Mouse (Mus musculus) MEL (cell line): ENCODE data around the gene Col8a2. TPM values are rescaled to one million over a fixed set of nuclear protein-coding genes. Genes with fewer than 3 reads are reported as not detected.

Experiments
- DNase-seq: peaks from one replicate; pipeline ENCODE4 v3.0.0; 2011; ENCODE audit warnings: low read depth, low spot score
- H3K27ac ChIP-seq: 2 replicates; pipeline ENCODE4 v1.5.1; 2012; ENCODE audit warnings: low read depth, mild to moderate bottlenecking, control low read depth, low read length, moderate library complexity; ENCODE audit not compliant: control insufficient read depth
- H3K27me3 ChIP-seq, 2 experiments: fragments of 150-350 bp in 1 of 2; sonication (generic) in 1 of 2; 2 replicates each; pipeline ENCODE4 v1.6.1; 2012; ENCODE audit warnings: low read length in 2 of 2, mild to moderate bottlenecking in 2 of 2, improper control_type of control experiment in 1 of 2, moderate library complexity in 1 of 2; ENCODE audit not compliant: insufficient read depth in 2 of 2, control insufficient read depth in 1 of 2
- H3K36me3 ChIP-seq, 2 experiments: 2 replicates each; pipeline ENCODE4 v1.6.1; 2012 to 2014; ENCODE audit warnings: low read length in 2 of 2, improper control_type of control experiment in 1 of 2, inconsistent platforms in 1 of 2, mild to moderate bottlenecking in 1 of 2; ENCODE audit not compliant: insufficient read depth in 2 of 2, control insufficient read depth in 1 of 2
- H3K4me1 ChIP-seq, 2 experiments: fragments of 150-350 bp in 1 of 2; sonication (generic) in 1 of 2; 2 replicates each; pipeline ENCODE4 v1.6.1; 2012; ENCODE audit warnings: low read length in 2 of 2, improper control_type of control experiment in 1 of 2, mild to moderate bottlenecking in 1 of 2; ENCODE audit not compliant: insufficient read depth in 2 of 2, control insufficient read depth in 1 of 2
- H3K4me3 ChIP-seq, 2 experiments: fragments of 150-350 bp in 1 of 2; sonication (generic) in 1 of 2; 2 replicates each; pipeline ENCODE4 v1.5.1; 2012; ENCODE audit warnings: low read depth in 2 of 2, low read length in 2 of 2, mild to moderate bottlenecking in 2 of 2, moderate library complexity in 2 of 2, control low read depth in 1 of 2, improper control_type of control experiment in 1 of 2; ENCODE audit not compliant: control insufficient read depth in 1 of 2, insufficient read depth in 1 of 2
- H3K79me2 ChIP-seq: 2 replicates; pipeline ENCODE4 v1.6.1; 2012; ENCODE audit warnings: mild to moderate bottlenecking, low read length, moderate library complexity; ENCODE audit not compliant: control insufficient read depth, poor library complexity, insufficient read depth
- H3K9ac ChIP-seq: 2 replicates; pipeline ENCODE4 v1.6.1; 2012; ENCODE audit warnings: low read depth, mild to moderate bottlenecking, control low read depth, low read length, moderate library complexity; ENCODE audit not compliant: control insufficient read depth, poor library complexity, severe bottlenecking
- H3K9me3 ChIP-seq: fragments of 150-350 bp; sonication (generic); replicated peaks from 2 replicates; pipeline ENCODE4 v1.6.1; 2012; ENCODE audit warnings: mild to moderate bottlenecking, low read length, improper control_type of control experiment, moderate library complexity; ENCODE audit not compliant: insufficient read depth
- CHD1 ChIP-seq: IDR thresholded peaks from 2 replicates; pipeline ENCODE4 v1.6.1; 2012; ENCODE audit warnings: low read depth, mild to moderate bottlenecking, inconsistent platforms, low read length, improper control_type of control experiment
- CTCF ChIP-seq, 3 experiments: IDR thresholded peaks in 2 of 3; conservative IDR thresholded peaks in 1 of 3; 2 replicates each; pipeline ENCODE4 v1.5.1; 2011 to 2012; ENCODE audit warnings: low read length in 3 of 3, low read depth in 2 of 3, mild to moderate bottlenecking in 2 of 3, improper control_type of control experiment in 1 of 3, inconsistent platforms in 1 of 3, mixed read lengths in 1 of 3, moderate library complexity in 1 of 3; ENCODE audit not compliant: control insufficient read depth in 1 of 3, insufficient read depth in 1 of 3, poor library complexity in 1 of 3, severe bottlenecking in 1 of 3
- E2F4 ChIP-seq: IDR thresholded peaks from 2 replicates; pipeline ENCODE4 v1.6.1; 2011; ENCODE audit warnings: low read depth, low read length, improper control_type of control experiment, borderline replicate concordance
- ELF1 ChIP-seq: IDR thresholded peaks from 2 replicates; pipeline ENCODE4 v1.6.1; 2014; ENCODE audit warnings: low read depth, mild to moderate bottlenecking, inconsistent platforms, low read length, improper control_type of control experiment, moderate library complexity
- EP300 ChIP-seq, 2 experiments: IDR thresholded peaks; 2 replicates each; pipeline ENCODE4 v1.6.1; 2011; ENCODE audit warnings: improper control_type of control experiment in 2 of 2, low read length in 2 of 2, low read depth in 1 of 2, mild to moderate bottlenecking in 1 of 2
- ETS1 ChIP-seq: IDR thresholded peaks from 2 replicates; pipeline ENCODE4 v1.6.1; 2012; ENCODE audit warnings: low read depth, mild to moderate bottlenecking, inconsistent platforms, low read length, improper control_type of control experiment, moderate library complexity
- GATA1 ChIP-seq: IDR thresholded peaks from 2 replicates; pipeline ENCODE4 v1.6.1; 2011; ENCODE audit warnings: low read depth, low read length, improper control_type of control experiment
- HCFC1 ChIP-seq: IDR thresholded peaks from 2 replicates; pipeline ENCODE4 v1.6.1; 2012; ENCODE audit warnings: low read depth, mild to moderate bottlenecking, inconsistent platforms, low read length, improper control_type of control experiment, moderate library complexity
- JUND ChIP-seq: IDR thresholded peaks from 2 replicates; pipeline ENCODE4 v1.6.1; 2011; ENCODE audit warnings: low read depth, mild to moderate bottlenecking, improper control_type of control experiment, low read length
- KAT2A ChIP-seq: conservative IDR thresholded peaks from 2 replicates; pipeline ENCODE4 v1.6.1; 2012; ENCODE audit warnings: low read depth, low read length, improper control_type of control experiment, inconsistent platforms
- MAFK ChIP-seq: IDR thresholded peaks from 2 replicates; pipeline ENCODE4 v1.6.1; 2011; ENCODE audit warnings: low read depth, mild to moderate bottlenecking, low read length, improper control_type of control experiment, borderline replicate concordance
- MAX ChIP-seq: IDR thresholded peaks from 2 replicates; pipeline ENCODE4 v1.6.1; 2011; ENCODE audit warnings: low read length, improper control_type of control experiment
- MAZ ChIP-seq: IDR thresholded peaks from 2 replicates; pipeline ENCODE4 v1.6.1; 2012; ENCODE audit warnings: low read depth, mild to moderate bottlenecking, inconsistent platforms, low read length, improper control_type of control experiment
- MEF2A ChIP-seq: IDR thresholded peaks from 2 replicates; pipeline ENCODE4 v1.6.1; 2014; ENCODE audit warnings: low read depth, mild to moderate bottlenecking, inconsistent platforms, low read length, improper control_type of control experiment; ENCODE audit not compliant: poor library complexity, insufficient replicate concordance, severe bottlenecking; ENCODE audit errors: extremely low read depth
- MXI1 ChIP-seq: IDR thresholded peaks from 2 replicates; pipeline ENCODE4 v1.6.1; 2011; ENCODE audit warnings: mild to moderate bottlenecking, low read depth, low read length, improper control_type of control experiment
- NELFE ChIP-seq: IDR thresholded peaks from 2 replicates; pipeline ENCODE4 v1.6.1; 2011; ENCODE audit warnings: low read depth, low read length, improper control_type of control experiment
- NRF1 ChIP-seq: IDR thresholded peaks from 2 replicates; pipeline ENCODE4 v1.6.1; 2014; ENCODE audit warnings: low read depth, mild to moderate bottlenecking, inconsistent platforms, low read length, improper control_type of control experiment, moderate library complexity; ENCODE audit not compliant: poor library complexity, insufficient read depth, severe bottlenecking
- POLR2AphosphoS2 ChIP-seq: IDR thresholded peaks from 2 replicates; pipeline ENCODE4 v1.6.1; 2011; ENCODE audit warnings: low read length, improper control_type of control experiment
- POLR2AphosphoS5 ChIP-seq: IDR thresholded peaks from 2 replicates; pipeline ENCODE4 v1.6.1; 2012; ENCODE audit warnings: low read depth, borderline replicate concordance, mild to moderate bottlenecking, inconsistent platforms, low read length, moderate library complexity, mixed read lengths
- RAD21 ChIP-seq: IDR thresholded peaks from 2 replicates; pipeline ENCODE4 v1.6.1; 2011; ENCODE audit warnings: mild to moderate bottlenecking, low read depth, low read length, improper control_type of control experiment
- TAL1 ChIP-seq: IDR thresholded peaks from 2 replicates; pipeline ENCODE4 v1.6.1; 2012; ENCODE audit warnings: mild to moderate bottlenecking, inconsistent platforms, low read length, moderate library complexity, mixed read lengths
- TBP ChIP-seq: IDR thresholded peaks from 2 replicates; pipeline ENCODE4 v1.8.0; 2011; ENCODE audit warnings: low read depth, low read length, improper control_type of control experiment
- UBTF ChIP-seq: IDR thresholded peaks from 2 replicates; pipeline ENCODE4 v1.6.1; 2012; ENCODE audit warnings: low read depth, mild to moderate bottlenecking, inconsistent platforms, low read length, improper control_type of control experiment, moderate library complexity, borderline replicate concordance; ENCODE audit not compliant: insufficient read depth
- USF1 ChIP-seq: IDR thresholded peaks from 2 replicates; pipeline ENCODE4 v1.6.1; 2014; ENCODE audit warnings: low read depth, mild to moderate bottlenecking, inconsistent platforms, low read length, improper control_type of control experiment, moderate library complexity
- USF2 ChIP-seq, 2 experiments: IDR thresholded peaks; 2 replicates each; pipeline ENCODE4 v1.6.1; 2011 to 2012; ENCODE audit warnings: improper control_type of control experiment in 2 of 2, low read length in 2 of 2, borderline replicate concordance in 1 of 2, inconsistent platforms in 1 of 2, low read depth in 1 of 2, mild to moderate bottlenecking in 1 of 2; ENCODE audit not compliant: insufficient read depth in 1 of 2
- ZC3H11A ChIP-seq: IDR thresholded peaks from 2 replicates; pipeline ENCODE4 v1.6.1; 2012; ENCODE audit warnings: low read depth, mild to moderate bottlenecking, inconsistent platforms, low read length, improper control_type of control experiment
- ZMIZ1 ChIP-seq: IDR thresholded peaks from 2 replicates; pipeline ENCODE4 v1.6.1; 2012; ENCODE audit warnings: low read depth, mild to moderate bottlenecking, inconsistent platforms, low read length, improper control_type of control experiment, moderate library complexity
- ZNF384 ChIP-seq: IDR thresholded peaks from 2 replicates; pipeline ENCODE4 v1.6.1; 2012; ENCODE audit warnings: low read depth, mild to moderate bottlenecking, inconsistent platforms, low read length, improper control_type of control experiment
- polyA plus RNA-seq, 2 experiments: library from polyadenylated mRNA; stranded (reverse) in 1 of 2; unstranded in 1 of 2; fragments of >175 nt in 1 of 2; fragments of >200 nt in 1 of 2; gene quantifications; 2 replicates each; pipeline versions ENCODE4 v1.2.1 to v1.2.4; 2012; ENCODE audit warnings: low replicate concordance in 2 of 2, low read depth in 1 of 2; ENCODE audit not compliant: insufficient read length in 2 of 2, insufficient read depth in 1 of 2, missing spikeins in 1 of 2
- total RNA-seq: library from RNA; depleted of rRNA; stranded (reverse); fragments of 300-350 nt; gene quantifications from 2 replicates; pipeline ENCODE4 v1.2.3, GENCODE M21; 2012

The Col8a2 gene
- total and polyA plus RNA-seq, 3 experiments = not detected

GRCm38 (mm10) chr4:126339461-126339860 lies 52.9 kb downstream of the Col8a2 start:
- no peaks in the 10 kb centered on the region for H3K79me2 ChIP-seq
- peak; percentile 32 for DNase-seq
- H3K27ac ChIP-seq = no peak overlapping the region
- H3K36me3 ChIP-seq = peaks cover 0 to 4% of the 10 kb centered on the region in 2 experiments; a peak in 1 of 4 replicates
- H3K9me3 ChIP-seq = no peaks in the 10 kb centered on the region
- no peak overlapping the region for H3K9ac ChIP-seq
- no peak overlapping the region for H3K4me3 ChIP-seq
- no peaks in the 10 kb centered on the region for H3K4me1 ChIP-seq
- no peaks in the 10 kb centered on the region for H3K27me3 ChIP-seq
- TF ChIP-seq ZMIZ1 (no peak), GATA1 (no peak), CTCF (IDR thresholded peaks at IDR 0.05 in 2 of 3, conservative IDR thresholded peaks at IDR 0.05 in 1 of 3; ENCODE audit: control insufficient read depth in 1 of 3, insufficient read depth in 1 of 3, low read depth in 2 of 3, low read length in 3 of 3, poor library complexity in 1 of 3, severe bottlenecking in 1 of 3) (no peak), NRF1 (no peak), POLR2AphosphoS5 (no peak), KAT2A (no peak), E2F4 (no peak), MXI1 (no peak), HCFC1 (no peak), TAL1 (no peak), JUND (no peak), ETS1 (no peak), UBTF (no peak), POLR2AphosphoS2 (no peak)

GRCm38 (mm10) chr4:126343451-126343850 lies 56.9 kb downstream of the Col8a2 start:
- H3K4me3 ChIP-seq = no peak overlapping the region

More at GRCm38 (mm10) chr4:126343451-126343850, 56.9 kb downstream of the Col8a2 start:
- no peaks in the 10 kb centered on the region for H3K4me1 ChIP-seq
- no peak for DNase-seq
- no peaks in the 10 kb centered on the region for H3K79me2 ChIP-seq
- no peak overlapping the region for H3K27ac ChIP-seq
- H3K36me3 ChIP-seq = peaks cover 2 to 4% of the 10 kb centered on the region in 2 experiments; a peak in 1 of 4 replicates
- TF ChIP-seq ETS1 (no peak), RAD21 (no peak), MAX (no peak), MEF2A (no peak), POLR2AphosphoS5 (no peak), NRF1 (no peak), MAFK (no peak), ZNF384 (no peak), POLR2AphosphoS2 (no peak), CHD1 (no peak), EP300 (IDR thresholded peaks at IDR 0.05; ENCODE audit: low read depth in 1 of 2, low read length in 2 of 2) (no peak), ELF1 (no peak), TBP (no peak), USF2 (IDR thresholded peaks at IDR 0.05; ENCODE audit: borderline replicate concordance in 1 of 2, insufficient read depth in 1 of 2, low read depth in 1 of 2, low read length in 2 of 2) (no peak), MAZ (no peak), NELFE (no peak), KAT2A (no peak), USF1 (no peak), TAL1 (no peak), ZC3H11A (no peak)
- H3K27me3 ChIP-seq = no peaks in the 10 kb centered on the region
- H3K9ac ChIP-seq = no peak overlapping the region
- H3K9me3 ChIP-seq = no peaks in the 10 kb centered on the region
